Mouse (Mus musculus) spleen, adult 2 months (tissue): ENCODE measurements around the gene Pdss2.

ENCODE experiments used
- CTCF ChIP-seq: fragments of 200-500 bp; IDR thresholded peaks from 2 replicates; pipeline ENCODE4 v1.5.1; 2011; ENCODE audit warnings: mild to moderate bottlenecking, inconsistent platforms; ENCODE audit not compliant: insufficient read depth, insufficient read length, insufficient replicate concordance; ENCODE audit errors: extremely low read depth
- POLR2A ChIP-seq: fragments of 200-500 bp; IDR thresholded peaks from 2 replicates; pipeline ENCODE4 v1.6.1; 2011; ENCODE audit warnings: low read depth, low read length, inconsistent platforms

- no peak for TF ChIP-seq POLR2A
- TF ChIP-seq CTCF, result no peak
Measured at GRCm38 (mm10) chr10:43312211-43312610, 90.9 kb downstream of the Pdss2 start.
